Mouse (Mus musculus) embryonic facial prominence, embryonic 13.5 days (tissue): ENCODE results near the gene Sh2d7. TPM values are rescaled to one million over a fixed set of nuclear protein-coding genes. Genes with fewer than 3 reads are reported as not detected.

Experiments
- ATAC-seq: fragments of 200-750 bp; cut with Nextera tagmentation; 2 replicates; pipeline ENCODE4 v1.8.0; 2017; ENCODE audit warnings: low read depth; ENCODE audit not compliant: insufficient number of reproducible peaks, insufficient read depth, low FRiP score, low TSS enrichment
- H3K27ac ChIP-seq: fragments of 300-500 bp; sonication (generic); 2 replicates; pipeline ENCODE4 v1.5.1; 2015; ENCODE audit warnings: moderate library complexity, mild to moderate bottlenecking, inconsistent platforms
- H3K27me3 ChIP-seq: fragments of 300-500 bp; sonication (generic); 2 replicates; pipeline ENCODE4 v1.6.1; 2015; ENCODE audit warnings: mild to moderate bottlenecking, inconsistent platforms
- H3K36me3 ChIP-seq: fragments of 300-500 bp; sonication (generic); 2 replicates; pipeline ENCODE4 v1.6.1; 2015; ENCODE audit warnings: mild to moderate bottlenecking, inconsistent platforms
- H3K4me1 ChIP-seq: fragments of 300-500 bp; sonication (generic); 2 replicates; pipeline ENCODE4 v1.6.1; 2015; ENCODE audit warnings: inconsistent platforms
- H3K4me2 ChIP-seq: fragments of 300-500 bp; sonication (generic); 2 replicates; pipeline ENCODE4 v1.6.1; 2015; ENCODE audit warnings: moderate library complexity, mild to moderate bottlenecking, inconsistent platforms
- H3K4me3 ChIP-seq: fragments of 300-500 bp; sonication (generic); 2 replicates; pipeline ENCODE4 v1.5.1; 2015; ENCODE audit warnings: mild to moderate bottlenecking, inconsistent platforms
- H3K9ac ChIP-seq: fragments of 300-500 bp; sonication (generic); 2 replicates; pipeline ENCODE4 v1.6.1; 2015; ENCODE audit warnings: mild to moderate bottlenecking, inconsistent platforms
- H3K9me3 ChIP-seq: fragments of 300-500 bp; sonication (generic); 2 replicates; pipeline ENCODE4 v1.6.1; 2016; ENCODE audit warnings: inconsistent platforms
- WGBS: fragments of 180-500 bp; shearing (Covaris S2); methylation state at CpG from one replicate; pipeline ENCODE4 v1.1.7; 2015; ENCODE audit warnings: mixed read lengths; 5-methylcytosine and 5-hydroxymethylcytosine counted together
- polyA plus RNA-seq: library from polyadenylated mRNA; unstranded; fragments of >200 nt; fragmentation: Nextera tagmentation; extraction: Ambion mirVana; gene quantifications from 2 replicates; pipeline ENCODE4 v1.2.1, GENCODE M21; 2015

The Sh2d7 gene
- polyA plus RNA-seq, 1 experiment from 2014 or later: not detected

DNA sequence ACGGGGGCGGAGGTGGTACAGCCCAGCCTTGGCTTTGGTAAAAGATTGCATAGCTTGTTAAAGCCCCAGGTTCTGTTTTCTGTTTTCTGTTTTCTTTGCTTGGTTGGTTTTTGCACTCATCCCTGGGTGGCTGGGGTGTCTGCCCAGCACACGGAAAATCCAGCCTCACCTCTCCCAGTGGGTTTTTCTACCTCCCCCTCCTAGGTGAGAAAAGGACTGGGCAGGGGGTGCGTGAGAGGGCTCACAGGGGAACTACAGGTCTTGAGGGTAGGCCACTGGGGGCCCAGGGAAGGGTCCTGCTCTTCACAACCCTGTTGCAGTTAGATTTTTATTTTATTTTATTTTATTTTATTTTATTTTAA is 6.2 kb downstream of the Sh2d7 start:
- Histone ChIP-seq H3K4me1 (no peaks in the 10 kb centered on the region), H3K9me3 (no peaks in the 10 kb centered on the region), H3K27ac (no peak overlapping the region), H3K4me2 (no peak overlapping the region), H3K9ac (no peak overlapping the region), H3K4me3 (no peak overlapping the region), H3K36me3 (peaks cover 15% of the 10 kb centered on the region), H3K27me3 (no peaks in the 10 kb centered on the region)
- ATAC-seq: no peak
- WGBS: 79% methylated on average over 4 of the region's 4 CpGs

DNA sequence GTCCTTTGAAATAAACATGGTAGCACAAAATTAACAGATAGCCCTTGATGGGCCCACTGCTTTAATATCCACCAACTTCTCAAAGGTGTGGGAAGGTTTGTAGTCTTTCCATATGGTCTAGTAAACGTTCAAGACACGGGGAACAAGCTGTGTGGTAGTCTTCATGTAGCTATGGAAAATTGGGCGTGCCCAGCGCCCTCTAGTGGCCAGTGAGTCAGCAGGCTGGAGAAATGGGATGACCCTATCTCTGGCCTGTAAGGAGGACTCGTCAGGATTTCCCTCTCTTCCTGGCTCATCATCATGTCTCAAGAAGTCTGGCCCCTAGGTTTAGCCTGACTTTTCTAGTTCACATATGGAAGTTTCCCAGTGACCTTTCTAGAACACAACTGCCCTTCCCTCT is 8.8 kb downstream of the Sh2d7 start:
- Histone ChIP-seq H3K27me3 (no peaks in the 10 kb centered on the region), H3K4me3 (no peak overlapping the region), H3K4me2 (no peak overlapping the region), H3K9me3 (no peaks in the 10 kb centered on the region), H3K36me3 (peaks cover 15% of the 10 kb centered on the region), H3K4me1 (no peaks in the 10 kb centered on the region), H3K27ac (no peak overlapping the region), H3K9ac (no peak overlapping the region)
- WGBS: 23% methylated on average over 5 of the region's 5 CpGs
- no peak for ATAC-seq

DNA sequence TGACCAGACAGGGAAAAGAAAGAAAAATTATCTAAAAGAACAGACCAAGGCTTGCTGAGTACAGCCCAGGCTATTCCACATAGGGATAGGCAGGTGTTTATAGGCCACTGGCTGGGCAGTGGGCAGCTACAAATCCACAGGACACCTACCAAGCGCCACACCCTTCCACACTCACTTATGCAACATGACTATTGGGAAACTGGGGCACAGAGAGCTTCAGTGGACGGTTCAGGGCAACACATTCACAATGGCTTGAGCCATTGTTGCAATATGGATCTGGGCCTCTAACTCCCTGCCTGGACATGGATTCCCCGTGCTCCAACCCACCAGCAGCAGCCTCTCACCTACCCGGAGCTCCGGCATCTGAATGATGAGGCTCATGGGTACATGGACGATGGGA is 10.6 kb downstream of the Sh2d7 start:
- Histone ChIP-seq H3K36me3 (peaks cover 15% of the 10 kb centered on the region), H3K9me3 (no peaks in the 10 kb centered on the region), H3K4me3 (no peak overlapping the region), H3K27ac (no peak overlapping the region), H3K9ac (no peak overlapping the region), H3K4me1 (no peaks in the 10 kb centered on the region), H3K4me2 (no peak overlapping the region), H3K27me3 (no peaks in the 10 kb centered on the region)
- no peak for ATAC-seq
- 91% methylated on average over 6 of the region's 6 CpGs for WGBS

DNA sequence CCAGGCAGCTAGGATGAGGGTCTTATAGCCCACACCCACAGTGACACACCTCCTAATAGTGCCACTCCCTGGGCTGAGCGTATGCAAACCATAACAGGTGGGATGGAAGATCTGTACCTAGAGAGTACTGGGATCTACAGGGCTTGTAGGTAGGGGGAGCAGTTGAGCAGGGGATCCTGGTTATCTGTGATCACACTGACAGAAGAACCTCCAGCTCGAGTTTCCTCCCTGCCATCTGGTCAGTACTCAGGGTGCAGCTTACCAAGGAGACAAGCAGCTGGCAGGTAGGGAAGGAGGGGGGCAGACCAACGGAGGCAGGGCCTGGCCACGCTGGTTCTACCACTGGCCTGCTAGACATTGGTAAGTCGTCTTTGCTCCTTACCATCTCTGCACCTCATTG is 13.6 kb downstream of the Sh2d7 start:
- no peaks in the 10 kb centered on the region for H3K27me3 ChIP-seq
- no peak for ATAC-seq
- H3K4me2 ChIP-seq: no peak overlapping the region
- H3K36me3 ChIP-seq: peaks cover 4% of the 10 kb centered on the region
- WGBS: 18% methylated on average over 5 of the region's 5 CpGs
- H3K4me1 ChIP-seq: no peaks in the 10 kb centered on the region
- H3K27ac ChIP-seq: no peak overlapping the region
- no peaks in the 10 kb centered on the region for H3K9me3 ChIP-seq
- no peak overlapping the region for H3K4me3 ChIP-seq
- no peak overlapping the region; the same call in 1 of the 2 replicates for H3K9ac ChIP-seq

DNA sequence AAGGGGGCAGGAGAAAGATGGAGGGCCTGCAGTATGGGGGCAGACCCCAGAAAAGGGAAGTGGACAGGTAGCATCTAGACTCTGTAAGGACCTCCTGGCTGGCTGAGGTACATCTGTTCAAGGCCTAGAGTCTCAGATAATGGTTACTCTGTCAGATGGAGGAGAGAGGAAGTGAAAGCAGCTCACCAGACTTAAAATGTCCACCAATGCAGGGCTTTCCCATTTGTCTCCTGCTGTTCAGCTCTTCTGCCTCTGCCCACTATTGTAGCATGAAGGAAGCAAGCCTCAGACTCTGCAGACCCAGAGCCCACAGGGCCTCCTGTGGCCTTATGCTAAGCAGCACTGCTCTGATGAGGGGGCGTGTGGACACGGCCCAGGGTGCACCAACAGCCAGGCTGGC is 16.3 kb downstream of the Sh2d7 start:
- Histone ChIP-seq H3K4me2 (no peak overlapping the region), H3K9me3 (no peaks in the 10 kb centered on the region), H3K27me3 (no peaks in the 10 kb centered on the region), H3K4me1 (peaks cover 12% of the 10 kb centered on the region), H3K9ac (no peak overlapping the region), H3K36me3 (no peaks in the 10 kb centered on the region), H3K4me3 (no peak overlapping the region), H3K27ac (no peak overlapping the region)
- no peak for ATAC-seq
- 66% methylated on average over 2 of the region's 2 CpGs for WGBS

DNA sequence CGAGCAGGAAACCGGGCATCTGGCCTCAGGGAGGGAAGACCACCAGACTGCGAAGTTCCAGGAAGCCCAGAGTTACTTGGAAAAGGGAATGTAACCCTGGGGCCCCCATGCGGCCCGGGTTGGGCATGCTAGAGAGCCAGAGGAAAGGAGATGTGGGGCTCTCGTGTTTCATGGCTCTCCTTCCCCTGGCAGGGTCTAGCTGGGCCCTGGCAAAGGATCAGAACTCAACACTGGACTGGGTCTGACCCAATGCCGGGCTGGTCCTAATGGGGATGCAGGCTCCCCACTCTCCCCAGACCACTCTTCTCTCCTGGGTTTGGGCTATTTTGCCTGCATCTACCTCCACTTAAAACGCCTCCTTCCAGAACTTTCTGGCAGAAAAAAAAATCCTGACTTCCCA is 19.9 kb downstream of the Sh2d7 start:
- Histone ChIP-seq H3K4me3 (no peak overlapping the region; the same call in 1 of the 2 replicates), H3K27me3 (no peaks in the 10 kb centered on the region), H3K9ac (no peak overlapping the region), H3K4me2 (peak overlapping the region; percentile 72), H3K27ac (no peak overlapping the region), H3K36me3 (no peaks in the 10 kb centered on the region), H3K4me1 (peaks cover 12% of the 10 kb centered on the region), H3K9me3 (no peaks in the 10 kb centered on the region)
- 65% methylated on average over 8 of the region's 8 CpGs for WGBS
- ATAC-seq: no peak

DNA sequence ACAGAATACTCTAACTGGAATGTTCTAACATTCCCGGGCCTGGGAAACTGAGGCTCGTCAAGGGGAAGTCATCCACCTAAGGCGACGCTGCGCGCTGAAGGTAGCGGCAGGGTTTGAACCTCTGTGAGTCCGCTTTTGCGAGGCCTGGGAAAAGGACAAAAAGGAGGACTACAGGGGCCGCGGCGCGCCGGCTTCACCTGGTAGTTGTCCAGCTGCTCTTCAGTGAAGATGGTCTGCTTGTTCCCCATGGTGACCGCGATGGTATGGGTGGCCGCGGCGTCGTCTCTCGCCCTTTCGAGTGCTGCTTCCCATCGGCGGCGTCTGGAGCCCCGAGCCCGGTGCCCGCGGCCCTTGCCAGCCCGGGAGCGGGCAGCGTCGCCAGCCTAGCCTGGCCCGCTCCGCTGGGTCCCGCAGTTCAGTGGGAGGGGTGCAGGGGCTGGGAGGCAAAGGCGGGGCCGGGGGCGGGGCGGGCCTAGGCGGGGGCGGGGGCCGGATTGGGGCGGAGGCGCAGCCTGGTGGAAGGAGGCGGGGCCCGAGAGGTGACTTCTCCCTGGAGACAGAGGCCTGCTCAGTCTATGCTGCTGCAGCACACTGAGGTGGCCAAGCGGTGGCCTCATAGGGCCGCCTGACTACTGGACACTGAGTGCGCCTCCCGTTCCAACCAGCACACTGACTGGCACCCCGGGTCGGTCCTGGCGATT is 21.1 kb downstream of the Sh2d7 start, which contains the start of gene Cib2:
TSS of gene Cib2 (minus strand) at position 448 of the 701 bp plus-strand sequence.
- Histone ChIP-seq H3K27ac (no peak within 1 kb of the TSS), H3K4me3 (peak within 1 kb of the TSS; percentile 55), H3K4me1 (peaks cover 12% of the 10 kb centered on the region), H3K9ac (peak within 1 kb of the TSS; percentile 71), H3K27me3 (no peaks in the 10 kb centered on the region), H3K36me3 (no peaks in the 10 kb centered on the region), H3K9me3 (no peaks in the 10 kb centered on the region), H3K4me2 (peak within 1 kb of the TSS; percentile 72)
- under 1% methylated on average over 54 of the region's 54 CpGs for WGBS
- ATAC-seq: peak; percentile 87

DNA sequence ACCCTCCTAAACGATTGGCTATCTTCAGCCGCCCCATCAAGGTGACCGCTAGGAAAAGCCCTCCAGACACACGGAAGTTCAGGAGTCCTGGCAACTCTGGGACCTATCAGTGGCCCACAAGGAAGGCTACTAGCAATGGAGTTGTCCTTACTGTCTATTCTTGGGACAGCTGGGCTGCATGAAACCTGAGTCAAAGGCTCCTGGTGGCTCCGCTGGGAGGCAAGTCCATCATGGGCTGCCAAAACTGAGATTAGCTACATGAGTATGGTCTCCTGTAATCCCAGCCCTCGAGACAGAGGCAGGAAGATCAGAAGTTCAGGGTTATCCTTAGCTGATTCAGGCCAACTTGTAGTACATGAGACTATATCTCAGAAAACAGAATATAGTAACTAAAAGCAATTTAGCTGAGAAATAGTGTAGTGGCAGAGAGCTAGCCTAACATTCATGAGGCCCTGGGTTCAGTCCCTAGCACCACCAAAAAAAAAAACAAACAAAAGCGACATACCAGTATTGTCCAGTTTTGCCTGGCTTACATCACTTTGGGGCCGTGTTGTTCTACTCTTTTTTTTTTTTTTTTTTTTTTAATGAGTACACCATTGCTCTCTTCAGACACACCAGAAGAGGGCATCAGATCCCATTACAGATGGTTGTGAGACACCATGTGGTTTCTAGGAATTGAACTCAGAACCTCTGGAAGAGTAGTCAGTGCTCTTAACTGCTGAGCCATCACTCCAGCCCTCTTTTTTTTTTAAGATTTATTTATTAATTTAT is 22.2 kb downstream of the Sh2d7 start:
- WGBS: 79% methylated on average over 8 of the region's 8 CpGs
- H3K4me1 ChIP-seq: peaks cover 12% of the 10 kb centered on the region
- no peaks in the 10 kb centered on the region for H3K9me3 ChIP-seq
- no peak overlapping the region for H3K4me2 ChIP-seq
- no peak overlapping the region for H3K9ac ChIP-seq
- no peak overlapping the region for H3K4me3 ChIP-seq
- ATAC-seq: no peak
- H3K36me3 ChIP-seq: no peaks in the 10 kb centered on the region
- H3K27ac ChIP-seq: no peak overlapping the region
- no peaks in the 10 kb centered on the region for H3K27me3 ChIP-seq

DNA sequence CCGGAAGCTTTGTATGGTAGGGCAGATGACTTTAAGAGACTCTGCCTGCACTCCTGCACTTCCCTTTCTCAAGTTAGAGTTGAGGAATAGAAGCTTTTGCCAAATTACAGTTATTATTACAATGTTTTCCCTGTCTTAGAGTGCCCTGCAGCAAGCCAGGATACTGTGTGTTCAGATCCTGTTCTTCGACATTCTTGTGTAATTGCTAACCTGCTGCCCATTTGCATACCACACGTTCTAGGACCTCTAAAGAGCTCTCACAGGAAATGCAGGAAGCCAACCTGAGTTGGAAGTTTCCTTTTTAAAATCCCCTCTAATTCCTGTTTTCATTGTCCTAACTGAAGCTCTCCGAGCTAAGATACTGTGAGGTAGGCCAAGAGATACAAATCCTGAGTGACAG is 28.2 kb downstream of the Sh2d7 start:
- Histone ChIP-seq H3K9me3 (no peaks in the 10 kb centered on the region), H3K4me3 (no peak overlapping the region), H3K36me3 (no peaks in the 10 kb centered on the region), H3K9ac (no peak overlapping the region), H3K4me1 (no peaks in the 10 kb centered on the region), H3K27me3 (no peaks in the 10 kb centered on the region), H3K4me2 (no peak overlapping the region), H3K27ac (peak overlapping the region; percentile 48; the same call in 1 of the 2 replicates)
- ATAC-seq: no peak
- WGBS: 39% methylated on average over 4 of the region's 4 CpGs

DNA sequence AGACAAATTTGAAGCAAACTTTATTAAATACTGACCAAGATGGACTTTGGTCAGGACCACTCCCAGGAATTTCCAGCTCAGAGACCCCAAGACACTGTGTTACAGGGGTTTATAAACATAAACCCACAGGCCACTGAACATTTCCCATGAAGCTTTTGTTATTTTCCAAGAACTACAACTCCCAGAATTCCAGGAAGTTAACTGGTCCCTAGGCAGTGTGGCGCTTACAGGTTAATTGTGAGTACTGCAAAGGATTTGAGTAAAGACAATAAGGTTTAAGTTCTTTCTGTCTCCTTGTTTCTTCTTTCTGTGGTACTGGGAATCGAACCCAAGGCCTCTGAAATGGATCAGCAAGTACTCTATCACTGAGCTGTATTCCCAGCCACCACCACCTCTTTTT is 29.9 kb downstream of the Sh2d7 start:
- no peak overlapping the region for H3K9ac ChIP-seq
- no peak overlapping the region for H3K27ac ChIP-seq
- no peaks in the 10 kb centered on the region for H3K36me3 ChIP-seq
- ATAC-seq: no peak
- H3K4me2 ChIP-seq: no peak overlapping the region
- H3K27me3 ChIP-seq: no peaks in the 10 kb centered on the region
- H3K4me1 ChIP-seq: no peaks in the 10 kb centered on the region
- 41% methylated on average over 2 of the region's 2 CpGs for WGBS
- no peak overlapping the region for H3K4me3 ChIP-seq
- no peaks in the 10 kb centered on the region for H3K9me3 ChIP-seq

DNA sequence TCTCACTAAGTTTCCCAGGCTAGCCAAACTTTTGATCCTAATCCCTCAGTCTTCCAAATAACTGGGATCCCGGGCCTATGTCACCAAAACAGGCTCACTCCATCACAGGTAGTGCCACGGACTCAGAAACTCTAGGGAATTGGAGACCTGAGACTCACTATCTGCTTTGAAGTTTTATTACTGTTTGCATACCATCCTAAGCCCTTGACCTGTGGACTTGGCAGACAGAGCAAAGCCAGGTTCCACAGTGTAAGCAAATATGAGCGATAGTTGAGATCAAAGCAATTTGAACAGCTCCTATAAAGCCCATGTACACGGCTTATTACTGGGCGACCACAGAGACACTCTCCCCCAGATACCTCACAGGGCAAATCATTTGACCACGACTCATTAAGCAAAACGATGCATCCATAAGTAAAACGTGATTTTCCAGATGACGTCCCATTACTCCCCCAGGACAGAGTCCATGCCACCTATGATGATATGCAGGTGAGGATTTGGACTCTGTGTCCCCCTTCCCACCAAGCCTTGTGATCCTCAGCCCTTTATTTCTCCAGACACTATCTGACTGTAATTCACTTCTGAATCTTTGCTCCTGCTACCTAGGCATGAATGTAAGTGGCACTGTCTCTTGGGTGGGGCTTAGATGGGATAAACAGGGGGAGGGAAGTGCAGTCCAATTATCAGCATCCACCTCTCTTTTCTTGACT is 32.5 kb downstream of the Sh2d7 start:
- no peak for ATAC-seq
- 72% methylated on average over 9 of the region's 9 CpGs for WGBS

More for the DNA sequence above, 32.5 kb downstream of the Sh2d7 start:
- no peak overlapping the region for H3K27ac ChIP-seq
- H3K27me3 ChIP-seq: no peaks in the 10 kb centered on the region
- H3K9me3 ChIP-seq: no peaks in the 10 kb centered on the region
- no peak overlapping the region for H3K4me3 ChIP-seq
- H3K36me3 ChIP-seq: no peaks in the 10 kb centered on the region
- H3K4me2 ChIP-seq: no peak overlapping the region
- H3K4me1 ChIP-seq: no peaks in the 10 kb centered on the region
- H3K9ac ChIP-seq: no peak overlapping the region
